Mouse (Mus musculus) erythroblast, adult 5-6 weeks (primary cell): ENCODE results near the gene Smndc1. TPM values are rescaled to one million over a fixed set of nuclear protein-coding genes. Genes with fewer than 3 reads are reported as not detected.
"Not testable (repeated sequence)": the region's sequence is repeated elsewhere in the genome, so short reads cannot be mapped to it uniquely, and the experiment has no call there.

ENCODE experiments used
- ATAC-seq: replicated peaks from 2 replicates; pipeline ENCODE4 v1.8.0; 2016; ENCODE audit warnings: moderate number of reproducible peaks, mild to moderate bottlenecking, moderate TSS enrichment, inconsistent platforms; ENCODE audit not compliant: poor library complexity, low FRiP score, severe bottlenecking
- total RNA-seq, 2 experiments: library from RNA; stranded (forward) in 1 of 2; stranded (reverse) in 1 of 2; fragments of 150-400 nt in 1 of 2; fragments of 200-764, 138-1000 nt in 1 of 2; gene quantifications; 2 replicates each; pipeline versions ENCODE4 v1.2.3 to v1.2.4; 2015 to 2017; ENCODE audit warnings: low replicate concordance in 2 of 2

Gene Smndc1
- total RNA-seq, 2 experiments from 2014 or later = 17.5 to 18.9 TPM

GRCm38 (mm10) chr19:53414650-53415049 lies 24.3 kb upstream of the Smndc1 start:
- ATAC-seq = no peak

- no peak for ATAC-seq
Measured at GRCm38 (mm10) chr19:53413617-53414380, 23.4 kb upstream of the Smndc1 start.

- ATAC-seq = no peak
Measured at GRCm38 (mm10) chr19:53412149-53412848, 21.9 kb upstream of the Smndc1 start.

- no peak for ATAC-seq
Measured at GRCm38 (mm10) chr19:53409663-53410307, 19.4 kb upstream of the Smndc1 start.

- ATAC-seq = 0 out of 2 replicates have a peak, but pooled peaks have one; percentile 43
Measured at GRCm38 (mm10) chr19:53408398-53408797, 18.0 kb upstream of the Smndc1 start.

GRCm38 (mm10) chr19:53407350-53407749 lies 17.0 kb upstream of the Smndc1 start:
- ATAC-seq = no peak

- ATAC-seq = no peak
Measured at GRCm38 (mm10) chr19:53405810-53406209, 15.4 kb upstream of the Smndc1 start.

GRCm38 (mm10) chr19:53404837-53405356 lies 14.5 kb upstream of the Smndc1 start:
- ATAC-seq = no peak

- ATAC-seq = no peak
Measured at GRCm38 (mm10) chr19:53404219-53404836, 13.9 kb upstream of the Smndc1 start.

GRCm38 (mm10) chr19:53402741-53403432 lies 12.5 kb upstream of the Smndc1 start:
- no peak for ATAC-seq

GRCm38 (mm10) chr19:53400332-53401110 lies 10.1 kb upstream of the Smndc1 start:
- no peak for ATAC-seq

GRCm38 (mm10) chr19:53399213-53399612 lies 8.8 kb upstream of the Smndc1 start:
- no peak for ATAC-seq

GRCm38 (mm10) chr19:53397451-53398233 lies 7.3 kb upstream of the Smndc1 start:
- no peak for ATAC-seq

- not testable (repeated sequence) for ATAC-seq
Measured at GRCm38 (mm10) chr19:53395805-53396204, 5.4 kb upstream of the Smndc1 start.

- not testable (repeated sequence) for ATAC-seq
Measured at GRCm38 (mm10) chr19:53394956-53395355, 4.6 kb upstream of the Smndc1 start.

- no peak for ATAC-seq
Measured at GRCm38 (mm10) chr19:53394552-53394951, 4.2 kb upstream of the Smndc1 start.

- no peak for ATAC-seq
Measured at GRCm38 (mm10) chr19:53393646-53394045, 3.3 kb upstream of the Smndc1 start.

- no peak for ATAC-seq
Measured at GRCm38 (mm10) chr19:53392781-53393343, 2.5 kb upstream of the Smndc1 start.
